Mouse (Mus musculus) midbrain, embryonic 12.5 days (tissue): Measurements from ENCODE around the gene Rere. TPM values are rescaled to one million over a fixed set of nuclear protein-coding genes. Genes with fewer than 3 reads are reported as not detected.

Experiments
- ATAC-seq: fragments of 200-750 bp; cut with Nextera tagmentation; 2 replicates; pipeline ENCODE4 v1.8.0; 2017; ENCODE audit warnings: low read depth, moderate TSS enrichment, moderate library complexity; ENCODE audit not compliant: low FRiP score
- H3K27ac ChIP-seq: fragments of 300-500 bp; sonication (generic); replicated peaks from 2 replicates; pipeline ENCODE4 v1.5.1; 2016; ENCODE audit warnings: mild to moderate bottlenecking
- H3K27me3 ChIP-seq: fragments of 300-500 bp; sonication (generic); 2 replicates; pipeline ENCODE4 v1.6.1; 2016; ENCODE audit warnings: mild to moderate bottlenecking
- H3K36me3 ChIP-seq: fragments of 300-500 bp; sonication (generic); 2 replicates; pipeline ENCODE4 v1.6.1; 2016
- H3K4me1 ChIP-seq: fragments of 300-500 bp; sonication (generic); 2 replicates; pipeline ENCODE4 v1.6.1; 2016
- H3K4me2 ChIP-seq: fragments of 300-500 bp; sonication (generic); replicated peaks from 2 replicates; pipeline ENCODE4 v1.6.1; 2016; ENCODE audit warnings: mild to moderate bottlenecking, moderate library complexity
- H3K4me3 ChIP-seq: fragments of 300-500 bp; sonication (generic); 2 replicates; pipeline ENCODE4 v1.5.1; 2016; ENCODE audit warnings: mild to moderate bottlenecking
- H3K9ac ChIP-seq: fragments of 300-500 bp; sonication (generic); replicated peaks from 2 replicates; pipeline ENCODE4 v1.6.1; 2016; ENCODE audit warnings: mild to moderate bottlenecking, moderate library complexity
- H3K9me3 ChIP-seq: fragments of 300-500 bp; sonication (generic); 2 replicates; pipeline ENCODE4 v1.6.1; 2016; ENCODE audit warnings: mild to moderate bottlenecking
- WGBS: fragments of 180-500 bp; shearing (Covaris S2); methylation state at CpG from one replicate; pipeline ENCODE4 v1.1.7; 2016; 5-methylcytosine and 5-hydroxymethylcytosine counted together
- polyA plus RNA-seq: library from polyadenylated mRNA; unstranded; fragments of >200 nt; fragmentation: Nextera tagmentation; extraction: Ambion mirVana; gene quantifications from 2 replicates; pipeline ENCODE4 v1.2.1, GENCODE M21; 2016

The Rere gene
- polyA plus RNA-seq, 1 experiment from 2014 or later: 50.7 TPM

GRCm38 (mm10) chr4:150257252-150258204, 23.9 kb upstream of the Rere start:
- Histone ChIP-seq H3K27ac (peak overlapping the region; percentile 26), H3K4me2 (no peak overlapping the region), H3K4me3 (no peak overlapping the region), H3K27me3 (no peaks in the 10 kb centered on the region), H3K4me1 (peaks cover 36% of the 10 kb centered on the region), H3K9ac (no peak overlapping the region; the same call in 1 of the 2 replicates), H3K36me3 (peaks cover 5% of the 10 kb centered on the region; the same call in 1 of the 2 replicates), H3K9me3 (no peaks in the 10 kb centered on the region)
- WGBS: 53% methylated on average over 20 of the region's 20 CpGs
- peak; percentile 57 for ATAC-seq

GRCm38 (mm10) chr4:150258388-150258787, 23.1 kb upstream of the Rere start:
- H3K27ac ChIP-seq: peak overlapping the region; percentile 26; the same call in 1 of the 2 replicates
- no peak for ATAC-seq
- H3K9me3 ChIP-seq: no peaks in the 10 kb centered on the region
- H3K4me1 ChIP-seq: peaks cover 36% of the 10 kb centered on the region
- WGBS: 73% methylated on average over 14 of the region's 14 CpGs
- no peaks in the 10 kb centered on the region for H3K36me3 ChIP-seq
- H3K9ac ChIP-seq: peak overlapping the region; percentile 29; the same call in 1 of the 2 replicates
- no peak overlapping the region for H3K4me2 ChIP-seq
- no peaks in the 10 kb centered on the region for H3K27me3 ChIP-seq
- H3K4me3 ChIP-seq: no peak overlapping the region

GRCm38 (mm10) chr4:150259577-150259976, 21.9 kb upstream of the Rere start:
- no peak overlapping the region for H3K27ac ChIP-seq
- no peak for ATAC-seq
- no peak overlapping the region for H3K4me3 ChIP-seq
- 91% methylated on average over 7 of the region's 7 CpGs for WGBS
- no peak overlapping the region for H3K9ac ChIP-seq
- H3K4me2 ChIP-seq: no peak overlapping the region
- 0 out of 2 replicates have a peak, but pooled peaks cover 3% of the 10 kb centered on the region for H3K27me3 ChIP-seq
- peaks cover 33% of the 10 kb centered on the region for H3K4me1 ChIP-seq
- H3K36me3 ChIP-seq: no peaks in the 10 kb centered on the region
- no peaks in the 10 kb centered on the region for H3K9me3 ChIP-seq

- H3K4me1 ChIP-seq: peaks cover 29% of the 10 kb centered on the region
- no peak for ATAC-seq
- no peak overlapping the region for H3K4me3 ChIP-seq
- H3K27me3 ChIP-seq: 0 out of 2 replicates have a peak, but pooled peaks cover 3% of the 10 kb centered on the region
- no peak overlapping the region for H3K9ac ChIP-seq
- no peaks in the 10 kb centered on the region for H3K9me3 ChIP-seq
- H3K27ac ChIP-seq: peak overlapping the region; percentile 42; the same call in 1 of the 2 replicates
- no peak overlapping the region for H3K4me2 ChIP-seq
- no peaks in the 10 kb centered on the region for H3K36me3 ChIP-seq
- 53% methylated on average over 7 of the region's 7 CpGs for WGBS
These were observed 21.3 kb upstream of the Rere start for GRCm38 (mm10) chr4:150260111-150260510.

GRCm38 (mm10) chr4:150260745-150261144, 20.7 kb upstream of the Rere start:
- Histone ChIP-seq H3K9me3 (no peaks in the 10 kb centered on the region), H3K27ac (peak overlapping the region; percentile 42), H3K4me2 (no peak overlapping the region), H3K36me3 (no peaks in the 10 kb centered on the region), H3K4me1 (peaks cover 29% of the 10 kb centered on the region), H3K27me3 (0 out of 2 replicates have a peak, but pooled peaks cover 3% of the 10 kb centered on the region), H3K9ac (no peak overlapping the region), H3K4me3 (no peak overlapping the region)
- WGBS: 24% methylated on average over 6 of the region's 6 CpGs
- no peak for ATAC-seq

- 85% methylated on average over 8 of the region's 8 CpGs for WGBS
- Histone ChIP-seq H3K27ac (no peak overlapping the region), H3K4me3 (no peak overlapping the region), H3K9me3 (no peaks in the 10 kb centered on the region), H3K36me3 (no peaks in the 10 kb centered on the region), H3K27me3 (0 out of 2 replicates have a peak, but pooled peaks cover 3% of the 10 kb centered on the region), H3K9ac (no peak overlapping the region), H3K4me2 (no peak overlapping the region), H3K4me1 (peaks cover 29% of the 10 kb centered on the region)
- no peak for ATAC-seq
These were observed 19.1 kb upstream of the Rere start for GRCm38 (mm10) chr4:150262301-150262700.

GRCm38 (mm10) chr4:150264903-150265302, 16.5 kb upstream of the Rere start:
- H3K9me3 ChIP-seq: no peaks in the 10 kb centered on the region
- peaks cover 13% of the 10 kb centered on the region for H3K4me1 ChIP-seq
- H3K4me2 ChIP-seq: no peak overlapping the region
- no peak overlapping the region for H3K4me3 ChIP-seq
- H3K9ac ChIP-seq: no peak overlapping the region
- 53% methylated on average over 7 of the region's 7 CpGs for WGBS
- ATAC-seq: no peak
- H3K27me3 ChIP-seq: 0 out of 2 replicates have a peak, but pooled peaks cover 3% of the 10 kb centered on the region
- no peaks in the 10 kb centered on the region for H3K36me3 ChIP-seq
- H3K27ac ChIP-seq: no peak overlapping the region

GRCm38 (mm10) chr4:150265471-150265870, 16.0 kb upstream of the Rere start:
- Histone ChIP-seq H3K27ac (no peak overlapping the region), H3K4me1 (peaks cover 7% of the 10 kb centered on the region; the same call in 1 of the 2 replicates), H3K4me2 (no peak overlapping the region), H3K27me3 (0 out of 2 replicates have a peak, but pooled peaks cover 3% of the 10 kb centered on the region), H3K36me3 (no peaks in the 10 kb centered on the region), H3K9me3 (no peaks in the 10 kb centered on the region), H3K9ac (no peak overlapping the region), H3K4me3 (no peak overlapping the region)
- 79% methylated on average over 5 of the region's 5 CpGs for WGBS
- ATAC-seq: no peak

- WGBS: 84% methylated on average over 21 of the region's 21 CpGs
- Histone ChIP-seq H3K4me3 (no peak overlapping the region), H3K4me1 (peaks cover under 1% of the 10 kb centered on the region; the same call in 1 of the 2 replicates), H3K9me3 (no peaks in the 10 kb centered on the region), H3K36me3 (no peaks in the 10 kb centered on the region), H3K27me3 (0 out of 2 replicates have a peak, but pooled peaks cover 3% of the 10 kb centered on the region), H3K27ac (no peak overlapping the region), H3K9ac (no peak overlapping the region), H3K4me2 (no peak overlapping the region)
- ATAC-seq: no peak
These were observed 14.7 kb upstream of the Rere start for GRCm38 (mm10) chr4:150266655-150267223.

- H3K4me1 ChIP-seq: peaks cover 18% of the 10 kb centered on the region
- no peak overlapping the region for H3K4me2 ChIP-seq
- no peaks in the 10 kb centered on the region for H3K36me3 ChIP-seq
- no peak overlapping the region for H3K4me3 ChIP-seq
- H3K9me3 ChIP-seq: no peaks in the 10 kb centered on the region
- 87% methylated on average over 33 of the region's 33 CpGs for WGBS
- 0 out of 2 replicates have a peak, but pooled peaks cover 3% of the 10 kb centered on the region for H3K27me3 ChIP-seq
- no peak overlapping the region for H3K9ac ChIP-seq
- no peak overlapping the region for H3K27ac ChIP-seq
- no peak for ATAC-seq
These were observed 12.5 kb upstream of the Rere start for GRCm38 (mm10) chr4:150268674-150269653.

- no peaks in the 10 kb centered on the region for H3K9me3 ChIP-seq
- 62% methylated on average over 7 of the region's 7 CpGs for WGBS
- no peak for ATAC-seq
These were observed 11.8 kb upstream of the Rere start for GRCm38 (mm10) chr4:150269679-150270078.

More at GRCm38 (mm10) chr4:150269679-150270078, 11.8 kb upstream of the Rere start:
- no peak overlapping the region for H3K9ac ChIP-seq
- no peaks in the 10 kb centered on the region for H3K27me3 ChIP-seq
- H3K27ac ChIP-seq: no peak overlapping the region
- peaks cover 18% of the 10 kb centered on the region for H3K4me1 ChIP-seq
- H3K4me3 ChIP-seq: no peak overlapping the region
- no peak overlapping the region for H3K4me2 ChIP-seq
- H3K36me3 ChIP-seq: no peaks in the 10 kb centered on the region
